Mouse (Mus musculus) heart, embryonic 16.5 days (tissue): ENCODE results near the gene Zfp207. TPM values are rescaled to one million over a fixed set of nuclear protein-coding genes. Genes with fewer than 3 reads are reported as not detected.
"Not testable (repeated sequence)": the region's sequence is repeated elsewhere in the genome, so short reads cannot be mapped to it uniquely, and the experiment has no call there.

ENCODE experiments used
- ATAC-seq: fragments of 200-750 bp; cut with Nextera tagmentation; replicated peaks from 2 replicates; pipeline ENCODE4 v1.8.0; 2017; ENCODE audit warnings: moderate number of reproducible peaks; ENCODE audit not compliant: insufficient read depth, low FRiP score; ENCODE audit errors: extremely low read depth
- H3K27ac ChIP-seq: fragments of 300-500 bp; sonication (generic); 2 replicates; pipeline ENCODE4 v1.5.1; 2014; ENCODE audit warnings: mild to moderate bottlenecking, low read length, control low read depth, moderate library complexity
- H3K27me3 ChIP-seq: fragments of 300-500 bp; sonication (generic); 2 replicates; pipeline ENCODE4 v1.6.1; 2014; ENCODE audit warnings: low read length, mixed read lengths; ENCODE audit not compliant: control insufficient read depth, insufficient read depth
- H3K36me3 ChIP-seq: fragments of 300-500 bp; sonication (generic); 2 replicates; pipeline ENCODE4 v1.6.1; 2014; ENCODE audit not compliant: control insufficient read depth, insufficient read depth
- H3K4me1 ChIP-seq: fragments of 300-500 bp; sonication (generic); 2 replicates; pipeline ENCODE4 v1.6.1; 2014; ENCODE audit warnings: low read length, mixed read lengths; ENCODE audit not compliant: control insufficient read depth, insufficient read depth
- H3K4me2 ChIP-seq: fragments of 300-500 bp; sonication (generic); 2 replicates; pipeline ENCODE4 v1.6.1; 2014; ENCODE audit warnings: low read depth, mild to moderate bottlenecking, control low read depth, low read length
- H3K4me3 ChIP-seq: fragments of 300-500 bp; sonication (generic); 2 replicates; pipeline ENCODE4 v1.5.1; 2014; ENCODE audit warnings: mild to moderate bottlenecking, control low read depth, low read length
- H3K9ac ChIP-seq: fragments of 300-500 bp; sonication (generic); 2 replicates; pipeline ENCODE4 v1.6.1; 2014; ENCODE audit warnings: low read length, control low read depth
- H3K9me3 ChIP-seq: fragments of 300-500 bp; sonication (generic); replicated peaks from 2 replicates; pipeline ENCODE4 v1.6.1; 2016; ENCODE audit warnings: low read length; ENCODE audit not compliant: control insufficient read depth
- WGBS: fragments of 180-500 bp; shearing (Covaris S2); extraction: QIAGEN DNeasy Blood & Tissue Kit; methylation state at CpG from one replicate; pipeline ENCODE4 v1.1.7; 2014; 5-methylcytosine and 5-hydroxymethylcytosine counted together
- polyA plus RNA-seq: library from polyadenylated mRNA; unstranded; fragments of >200 nt; fragmentation: Nextera tagmentation; extraction: Ambion mirVana; gene quantifications from 2 replicates; pipeline ENCODE4 v1.2.1, GENCODE M21; 2015

Zfp207 gene
- polyA plus RNA-seq, 1 experiment from 2014 or later = 155 TPM

- peaks cover 53% of the 10 kb centered on the region for H3K36me3 ChIP-seq
- ATAC-seq = no peak
- no peak overlapping the region for H3K27ac ChIP-seq
- no peaks in the 10 kb centered on the region for H3K9me3 ChIP-seq
- no peak overlapping the region for H3K4me3 ChIP-seq
- H3K27me3 ChIP-seq = no peaks in the 10 kb centered on the region
- H3K9ac ChIP-seq = no peak overlapping the region
- H3K4me2 ChIP-seq = no peak overlapping the region
- WGBS = 85% methylated on average over 2 of the region's 2 CpGs
- peaks cover 6% of the 10 kb centered on the region; the same call in 1 of the 2 replicates for H3K4me1 ChIP-seq
Measured at GRCm38 (mm10) chr11:80391407-80392120, 8.5 kb downstream of the Zfp207 start.

- no peak overlapping the region for H3K4me2 ChIP-seq
- H3K9me3 ChIP-seq = no peaks in the 10 kb centered on the region
- peaks cover 45% of the 10 kb centered on the region for H3K36me3 ChIP-seq
- no peaks in the 10 kb centered on the region for H3K4me1 ChIP-seq
- no peak for ATAC-seq
- no peak overlapping the region for H3K9ac ChIP-seq
- no peaks in the 10 kb centered on the region for H3K27me3 ChIP-seq
- WGBS = 91% methylated on average over 3 of the region's 3 CpGs
- no peak overlapping the region for H3K4me3 ChIP-seq
- H3K27ac ChIP-seq = no peak overlapping the region
Measured at GRCm38 (mm10) chr11:80395930-80396329, 12.9 kb downstream of the Zfp207 start.

- 91% methylated on average over 4 of the region's 4 CpGs for WGBS
- no peak overlapping the region for H3K4me2 ChIP-seq
- H3K9ac ChIP-seq = no peak overlapping the region
- H3K27ac ChIP-seq = no peak overlapping the region
- H3K9me3 ChIP-seq = no peaks in the 10 kb centered on the region
- H3K27me3 ChIP-seq = no peaks in the 10 kb centered on the region
- no peak overlapping the region for H3K4me3 ChIP-seq
- no peaks in the 10 kb centered on the region for H3K4me1 ChIP-seq
- no peak for ATAC-seq
- H3K36me3 ChIP-seq = peaks cover 40% of the 10 kb centered on the region
Measured at GRCm38 (mm10) chr11:80396617-80397016, 13.5 kb downstream of the Zfp207 start.

- not testable (repeated sequence) for H3K27me3 ChIP-seq, H3K4me1 ChIP-seq, ATAC-seq, H3K9me3 ChIP-seq, H3K27ac ChIP-seq, H3K4me2 ChIP-seq, H3K4me3 ChIP-seq, H3K9ac ChIP-seq
- peaks cover 34% of the 10 kb centered on the region for H3K36me3 ChIP-seq
- WGBS = 97% methylated on average over 6 of the region's 6 CpGs
Measured at GRCm38 (mm10) chr11:80407878-80408277, 24.8 kb downstream of the Zfp207 start.

GRCm38 (mm10) chr11:80410377-80410776 lies 27.3 kb downstream of the Zfp207 start:
- WGBS = 93% methylated on average over 2 of the region's 2 CpGs
- Histone ChIP-seq H3K27me3 (no peaks in the 10 kb centered on the region), H3K4me1 (no peaks in the 10 kb centered on the region), H3K9me3 (no peaks in the 10 kb centered on the region), H3K9ac (no peak overlapping the region), H3K36me3 (peaks cover 37% of the 10 kb centered on the region), H3K4me2 (no peak overlapping the region), H3K4me3 (no peak overlapping the region), H3K27ac (no peak overlapping the region)
- no peak for ATAC-seq

- 77% methylated on average over 5 of the region's 5 CpGs for WGBS
- no peak overlapping the region for H3K27ac ChIP-seq
- H3K27me3 ChIP-seq = no peaks in the 10 kb centered on the region
- peaks cover 12% of the 10 kb centered on the region for H3K36me3 ChIP-seq
- no peak for ATAC-seq
- peaks cover 6% of the 10 kb centered on the region; the same call in 1 of the 2 replicates for H3K9me3 ChIP-seq
- no peak overlapping the region for H3K4me3 ChIP-seq
- no peak overlapping the region for H3K9ac ChIP-seq
- H3K4me1 ChIP-seq = no peaks in the 10 kb centered on the region
- H3K4me2 ChIP-seq = no peak overlapping the region
Measured at GRCm38 (mm10) chr11:80417085-80417484, 34.0 kb downstream of the Zfp207 start.

- WGBS = 84% methylated on average over 1 of the region's 1 CpGs
Measured at GRCm38 (mm10) chr11:80419743-80420142, 36.7 kb downstream of the Zfp207 start.

GRCm38 (mm10) chr11:80420202-80420984 lies 37.3 kb downstream of the Zfp207 start:
- Histone ChIP-seq H3K27me3 (no peaks in the 10 kb centered on the region), H3K4me3 (no peak overlapping the region), H3K4me1 (no peaks in the 10 kb centered on the region), H3K27ac (no peak overlapping the region), H3K9ac (no peak overlapping the region), H3K36me3 (0 out of 2 replicates have a peak, but pooled peaks cover 2% of the 10 kb centered on the region), H3K9me3 (peaks cover 6% of the 10 kb centered on the region; the same call in 1 of the 2 replicates), H3K4me2 (no peak overlapping the region)
- 47% methylated on average over 2 of the region's 2 CpGs for WGBS
- ATAC-seq = no peak

More at GRCm38 (mm10) chr11:80419743-80420142, 36.7 kb downstream of the Zfp207 start:
- no peaks in the 10 kb centered on the region for H3K27me3 ChIP-seq
- H3K9ac ChIP-seq = no peak overlapping the region
- peaks cover 8% of the 10 kb centered on the region for H3K36me3 ChIP-seq
- H3K4me3 ChIP-seq = no peak overlapping the region
- no peak for ATAC-seq
- no peak overlapping the region for H3K4me2 ChIP-seq
- no peak overlapping the region for H3K27ac ChIP-seq
- no peaks in the 10 kb centered on the region for H3K4me1 ChIP-seq
- peaks cover 6% of the 10 kb centered on the region; the same call in 1 of the 2 replicates for H3K9me3 ChIP-seq
